Mouse (Mus musculus) midbrain, embryonic 16.5 days (tissue): Measurements from ENCODE around the gene Hoxc8. TPM values are rescaled to one million over a fixed set of nuclear protein-coding genes. Genes with fewer than 3 reads are reported as not detected.

Experiments
- ATAC-seq: fragments of 200-750 bp; cut with Nextera tagmentation; 2 replicates; pipeline ENCODE4 v1.8.0; 2017; ENCODE audit warnings: moderate TSS enrichment
- H3K27ac ChIP-seq: fragments of 300-500 bp; sonication (generic); 2 replicates; pipeline ENCODE4 v1.5.1; 2014; ENCODE audit warnings: mild to moderate bottlenecking, low read length, mixed read lengths
- H3K27me3 ChIP-seq: fragments of 300-500 bp; sonication (generic); 2 replicates; pipeline ENCODE4 v1.6.1; 2014; ENCODE audit warnings: low read depth, low read length, mixed read lengths; ENCODE audit not compliant: control insufficient read depth, insufficient read depth
- H3K36me3 ChIP-seq: fragments of 300-500 bp; sonication (generic); 2 replicates; pipeline ENCODE4 v1.6.1; 2014; ENCODE audit warnings: mild to moderate bottlenecking, low read length, moderate library complexity, mixed read lengths; ENCODE audit not compliant: control insufficient read depth, insufficient read depth
- H3K4me1 ChIP-seq: fragments of 300-500 bp; sonication (generic); 2 replicates; pipeline ENCODE4 v1.6.1; 2014; ENCODE audit warnings: mild to moderate bottlenecking, low read length, mixed read lengths; ENCODE audit not compliant: control insufficient read depth, insufficient read depth
- H3K4me2 ChIP-seq: fragments of 300-500 bp; sonication (generic); 2 replicates; pipeline ENCODE4 v1.6.1; 2014; ENCODE audit warnings: mild to moderate bottlenecking, low read length, mixed read lengths
- H3K4me3 ChIP-seq: fragments of 300-500 bp; sonication (generic); 2 replicates; pipeline ENCODE4 v1.5.1; 2014; ENCODE audit warnings: low read depth, mild to moderate bottlenecking, low read length, moderate library complexity, mixed read lengths
- H3K9ac ChIP-seq: fragments of 300-500 bp; sonication (generic); 2 replicates; pipeline ENCODE4 v1.6.1; 2014; ENCODE audit warnings: low read depth, low read length, mixed read lengths
- H3K9me3 ChIP-seq: fragments of 300-500 bp; sonication (generic); replicated peaks from 2 replicates; pipeline ENCODE4 v1.6.1; 2014; ENCODE audit warnings: mild to moderate bottlenecking, low read length, mixed read lengths; ENCODE audit not compliant: control insufficient read depth, poor library complexity, severe bottlenecking
- WGBS: fragments of 180-500 bp; shearing (Covaris S2); extraction: QIAGEN DNeasy Blood & Tissue Kit; methylation state at CpG from one replicate; pipeline ENCODE4 v1.1.7; 2014; 5-methylcytosine and 5-hydroxymethylcytosine counted together
- polyA plus RNA-seq: library from polyadenylated mRNA; unstranded; fragments of >200 nt; fragmentation: Nextera tagmentation; extraction: Ambion mirVana; gene quantifications from 2 replicates; pipeline ENCODE4 v1.2.1, GENCODE M21; 2015

The Hoxc8 gene
- polyA plus RNA-seq, 1 experiment from 2014 or later: not detected

- H3K4me3 ChIP-seq: no peak overlapping the region
- H3K9ac ChIP-seq: no peak overlapping the region
- no peaks in the 10 kb centered on the region for H3K36me3 ChIP-seq
- WGBS: 0% methylated on average over 13 of the region's 13 CpGs
- H3K27me3 ChIP-seq: peaks cover 78% of the 10 kb centered on the region
- no peak for ATAC-seq
- no peak overlapping the region for H3K27ac ChIP-seq
- H3K4me1 ChIP-seq: peaks cover 2% of the 10 kb centered on the region; the same call in 1 of the 2 replicates
- no peaks in the 10 kb centered on the region for H3K9me3 ChIP-seq
- H3K4me2 ChIP-seq: no peak overlapping the region
Measured at GRCm38 (mm10) chr15:102978615-102979515, 11.5 kb upstream of the Hoxc8 start.

- H3K4me1 ChIP-seq: peaks cover 2% of the 10 kb centered on the region; the same call in 1 of the 2 replicates
- no peaks in the 10 kb centered on the region for H3K9me3 ChIP-seq
- peaks cover 78% of the 10 kb centered on the region for H3K27me3 ChIP-seq
- H3K27ac ChIP-seq: no peak overlapping the region
- no peak overlapping the region for H3K4me2 ChIP-seq
- H3K36me3 ChIP-seq: no peaks in the 10 kb centered on the region
- 4% methylated on average over 1 of the region's 1 CpGs for WGBS
- no peak overlapping the region for H3K4me3 ChIP-seq
- no peak overlapping the region for H3K9ac ChIP-seq
- ATAC-seq: no peak
Measured at GRCm38 (mm10) chr15:102979936-102980335, 10.5 kb upstream of the Hoxc8 start.

GRCm38 (mm10) chr15:102980352-102980751 lies 10.1 kb upstream of the Hoxc8 start:
- WGBS: 3% methylated on average over 11 of the region's 11 CpGs
- no peaks in the 10 kb centered on the region for H3K36me3 ChIP-seq
- H3K27me3 ChIP-seq: peaks cover 78% of the 10 kb centered on the region
- H3K4me3 ChIP-seq: no peak overlapping the region
- peaks cover 2% of the 10 kb centered on the region; the same call in 1 of the 2 replicates for H3K4me1 ChIP-seq
- ATAC-seq: no peak
- H3K27ac ChIP-seq: no peak overlapping the region
- no peak overlapping the region for H3K4me2 ChIP-seq
- H3K9me3 ChIP-seq: no peaks in the 10 kb centered on the region
- no peak overlapping the region for H3K9ac ChIP-seq

DNA sequence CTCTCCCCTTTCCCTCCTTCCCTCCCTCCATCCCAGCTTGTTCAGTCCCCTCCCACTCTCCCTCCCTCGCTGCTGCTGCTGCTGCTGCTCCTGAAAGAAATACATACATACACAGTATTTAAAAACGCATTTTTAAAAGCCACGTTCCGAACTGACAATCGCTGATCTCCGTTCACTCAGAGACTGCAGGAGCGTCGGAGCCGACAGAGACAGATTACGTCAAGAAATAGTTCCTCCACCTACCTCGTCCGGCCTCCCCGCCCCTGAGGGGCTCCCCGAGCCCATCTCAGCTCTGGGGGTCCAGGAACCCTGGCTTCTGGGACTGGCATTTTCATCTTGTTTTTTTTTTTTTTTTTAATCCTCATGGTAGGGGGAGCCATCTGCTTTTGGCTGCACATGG lies 9.5 kb upstream of the Hoxc8 start:
- Histone ChIP-seq H3K4me1 (peaks cover 2% of the 10 kb centered on the region; the same call in 1 of the 2 replicates), H3K4me2 (no peak overlapping the region), H3K4me3 (no peak overlapping the region), H3K9ac (no peak overlapping the region), H3K27me3 (peaks cover 78% of the 10 kb centered on the region), H3K9me3 (no peaks in the 10 kb centered on the region), H3K27ac (no peak overlapping the region), H3K36me3 (no peaks in the 10 kb centered on the region)
- WGBS: under 1% methylated on average over 14 of the region's 14 CpGs
- no peak for ATAC-seq

- Histone ChIP-seq H3K27ac (no peak overlapping the region), H3K4me2 (no peak overlapping the region), H3K9me3 (no peaks in the 10 kb centered on the region), H3K36me3 (no peaks in the 10 kb centered on the region), H3K27me3 (peaks cover 81% of the 10 kb centered on the region), H3K9ac (no peak overlapping the region), H3K4me3 (peak overlapping the region; percentile 8; the same call in 1 of the 2 replicates), H3K4me1 (peaks cover 2% of the 10 kb centered on the region; the same call in 1 of the 2 replicates)
- WGBS: under 1% methylated on average over 88 of the region's 88 CpGs
- ATAC-seq: no peak
Measured at GRCm38 (mm10) chr15:102981379-102982288, 8.8 kb upstream of the Hoxc8 start.

GRCm38 (mm10) chr15:102983716-102984115 lies 6.7 kb upstream of the Hoxc8 start:
- no peak overlapping the region for H3K27ac ChIP-seq
- no peaks in the 10 kb centered on the region for H3K36me3 ChIP-seq
- no peak overlapping the region for H3K9ac ChIP-seq
- no peak overlapping the region for H3K4me2 ChIP-seq
- under 1% methylated on average over 12 of the region's 12 CpGs for WGBS
- H3K4me3 ChIP-seq: no peak overlapping the region
- H3K27me3 ChIP-seq: peaks cover 84% of the 10 kb centered on the region
- no peak for ATAC-seq
- H3K9me3 ChIP-seq: no peaks in the 10 kb centered on the region
- peaks cover 2% of the 10 kb centered on the region; the same call in 1 of the 2 replicates for H3K4me1 ChIP-seq

GRCm38 (mm10) chr15:102984521-102984920 lies 5.9 kb upstream of the Hoxc8 start:
- Histone ChIP-seq H3K27ac (no peak overlapping the region), H3K9me3 (no peaks in the 10 kb centered on the region), H3K4me3 (no peak overlapping the region), H3K9ac (no peak overlapping the region), H3K4me2 (no peak overlapping the region), H3K27me3 (peaks cover 85% of the 10 kb centered on the region), H3K4me1 (peaks cover 2% of the 10 kb centered on the region; the same call in 1 of the 2 replicates), H3K36me3 (no peaks in the 10 kb centered on the region)
- WGBS: under 1% methylated on average over 10 of the region's 10 CpGs
- no peak for ATAC-seq

GRCm38 (mm10) chr15:102984925-102985324 lies 5.5 kb upstream of the Hoxc8 start:
- H3K4me3 ChIP-seq: no peak overlapping the region
- H3K27ac ChIP-seq: no peak overlapping the region
- no peak for ATAC-seq
- H3K36me3 ChIP-seq: no peaks in the 10 kb centered on the region
- no peak overlapping the region for H3K4me2 ChIP-seq
- H3K9me3 ChIP-seq: no peaks in the 10 kb centered on the region
- H3K4me1 ChIP-seq: peaks cover 2% of the 10 kb centered on the region; the same call in 1 of the 2 replicates
- 2% methylated on average over 3 of the region's 3 CpGs for whole genome bisulfite sequencing
- no peak overlapping the region for H3K9ac ChIP-seq
- peaks cover 85% of the 10 kb centered on the region for H3K27me3 ChIP-seq
